In genomic region chr13:24040221-24040620, GRCm38 (mm10) we compare ENCODE assay signal across 32 mouse cellular contexts. TPM values are rescaled to one million over a fixed set of nuclear protein-coding genes. Genes with fewer than 3 reads are reported as not detected.
DNase-seq lines count a peak whose midpoint lies in the region; ATAC-seq and TF ChIP-seq lines count a peak whose summit lies in the region.
"Had no signal": no experiment of that assay in that cellular context is flagged by ENCODE, and none has a peak within 500 bp of the region (broad histone marks: within the 10 kb centered on the region; RNA-seq: fewer than 3 reads in every experiment).

No protein-coding gene starts in this region.

- H3K27me3 ChIP-seq in midbrain, embryonic 15.5 days (replicated peaks), result no peaks in the 10 kb centered on the region
- no peaks in the 10 kb centered on the region for H3K27me3 ChIP-seq in midbrain, embryonic 10.5 days (ENCODE audit: low read depth, poor library complexity, severe bottlenecking)
- peaks cover 2% of the 10 kb centered on the region; the same call in 1 of the 2 replicates for H3K27me3 ChIP-seq in liver, embryonic 14.5 days (ENCODE audit: control insufficient read depth, insufficient read depth, low read length)
- H3K27me3 ChIP-seq: midbrain, embryonic 12.5 days; neural tube, embryonic 12.5 days; stomach, embryonic 15.5 days had no signal

- TF ChIP-seq EP300 in liver, embryonic 14.5 days (IDR thresholded peaks at IDR 0.05; ENCODE audit: low read depth), result peak; percentile 52

- no peaks in the 10 kb centered on the region for H3K9me3 ChIP-seq in midbrain, embryonic 15.5 days
- H3K9me3 ChIP-seq in midbrain, embryonic 10.5 days (replicated peaks), result no peaks in the 10 kb centered on the region
- no peaks in the 10 kb centered on the region for H3K9me3 ChIP-seq in liver, embryonic 14.5 days (ENCODE audit: control insufficient read depth, low read length)
- H3K9me3 ChIP-seq: heart, embryonic 13.5 days; midbrain, embryonic 12.5 days; neural tube, embryonic 12.5 days; stomach, embryonic 15.5 days had no signal

- no peak for TF ChIP-seq CTCF in liver, embryonic 14.5 days (IDR thresholded peaks at IDR 0.05; ENCODE audit: low read depth)

- no peak overlapping the region for H3K27ac ChIP-seq in midbrain, embryonic 15.5 days
- no peak overlapping the region for H3K27ac ChIP-seq in midbrain, embryonic 10.5 days (replicated peaks)
- no peak overlapping the region for H3K27ac ChIP-seq in liver, embryonic 14.5 days
- H3K27ac ChIP-seq: heart, embryonic 13.5 days; hindbrain, embryonic 14.5 days; macrophage; midbrain, embryonic 12.5 days; neural tube, embryonic 12.5 days; stomach, embryonic 15.5 days had no signal

- no peak overlapping the region for H3K9ac ChIP-seq in midbrain, embryonic 15.5 days
- H3K9ac ChIP-seq in liver, embryonic 14.5 days (replicated peaks), result no peak overlapping the region
- H3K9ac ChIP-seq: heart, embryonic 13.5 days; hindbrain, embryonic 14.5 days; midbrain, embryonic 12.5 days; neural tube, embryonic 12.5 days; stomach, embryonic 15.5 days had no signal

- WGBS in midbrain, embryonic 15.5 days, result 59% methylated on average over 7 of the region's 7 CpGs
- WGBS in midbrain, embryonic 10.5 days, result 83% methylated on average over 7 of the region's 7 CpGs
- 14% methylated on average over 7 of the region's 7 CpGs for WGBS in liver, embryonic 14.5 days (ENCODE audit: insufficient replicate concordance)

- peak; percentile 77; the same call in 1 of the 2 replicates for ATAC-seq in midbrain, embryonic 15.5 days (replicated peaks)
- ATAC-seq in liver, embryonic 14.5 days (ENCODE audit: insufficient read depth), result peak; percentile 41; the same call in 1 of the 2 replicates
- ATAC-seq: forebrain, embryonic 14.5 days; intestine, postnatal 0 days; lung, postnatal 0 days had no signal

- DNase-seq in midbrain, embryonic 10.5 days (ENCODE audit: low spot score), result no peak
- DNase-seq in c-Kit-positive CD71-positive TER-119-positive erythroid progenitor cells, embryonic 14.5 days (ENCODE audit: low spot score), result peak; percentile 14
- peak; percentile 4 to 29 (median 18) for DNase-seq in liver, embryonic 14.5 days (ENCODE audit: low read depth in 3 of 3, low spot score in 3 of 3)
- DNase-seq in retina, postnatal 1 day, result no peak
- DNase-seq in gastrocnemius, postnatal 25 days, result no peak
- no peak for DNase-seq in thymus, postnatal 0 days (ENCODE audit: low spot score)
- DNase-seq: adrenal gland, postnatal 10 days; B cell, adult 2 months; cerebellum, adult 8-10 months; cerebellum, postnatal 25 days; gastrocnemius, postnatal 14 days; heart, postnatal 10 days; kidney, adult 9 months; kidney, postnatal 10 days; layer of hippocampus, postnatal 36 days; left cerebral cortex, postnatal 4 days; lung, adult 18-20 months; right cerebral cortex, postnatal 14 days; thymus, postnatal 25 days had no signal

- H3K4me2 ChIP-seq in midbrain, embryonic 15.5 days, result no peak overlapping the region
- no peak overlapping the region for H3K4me2 ChIP-seq in liver, embryonic 14.5 days (ENCODE audit: low read depth)
- H3K4me2 ChIP-seq: heart, embryonic 13.5 days; hindbrain, embryonic 14.5 days; midbrain, embryonic 12.5 days; neural tube, embryonic 12.5 days; stomach, embryonic 15.5 days had no signal

- H3K4me1 ChIP-seq in midbrain, embryonic 15.5 days, result peaks cover 6% of the 10 kb centered on the region; the same call in 1 of the 2 replicates
- H3K4me1 ChIP-seq in midbrain, embryonic 10.5 days, result peaks cover 18% of the 10 kb centered on the region; the same call in 1 of the 2 replicates
- peaks cover 0 to 6% of the 10 kb centered on the region in 2 experiments; a peak in 1 of 4 replicates for H3K4me1 ChIP-seq in liver, embryonic 14.5 days (replicated peaks; ENCODE audit: control insufficient read depth in 2 of 2, insufficient read depth in 2 of 2, low read length in 1 of 2)
- H3K4me1 ChIP-seq: neural tube, embryonic 12.5 days; stomach, embryonic 15.5 days had no signal

- 0 out of 2 replicates have a peak, but pooled peaks cover 4% of the 10 kb centered on the region for H3K36me3 ChIP-seq in midbrain, embryonic 15.5 days (replicated peaks)
- H3K36me3 ChIP-seq in midbrain, embryonic 10.5 days, result peaks cover 4% of the 10 kb centered on the region; the same call in 1 of the 2 replicates
- no peaks in the 10 kb centered on the region for H3K36me3 ChIP-seq in liver, embryonic 14.5 days (replicated peaks; ENCODE audit: control insufficient read depth, insufficient read depth, low read depth)
- H3K36me3 ChIP-seq: midbrain, embryonic 12.5 days had no signal

- no peak overlapping the region for H3K4me3 ChIP-seq in midbrain, embryonic 15.5 days
- no peak overlapping the region for H3K4me3 ChIP-seq in midbrain, embryonic 10.5 days
- no peak overlapping the region for H3K4me3 ChIP-seq in liver, embryonic 14.5 days (ENCODE audit: insufficient read depth in 1 of 2, low read depth in 2 of 2, low read length in 2 of 2)
- H3K4me3 ChIP-seq: heart, embryonic 13.5 days; midbrain, embryonic 12.5 days; myocyte; neural tube, embryonic 12.5 days; stomach, embryonic 15.5 days had no signal

RNA-seq across cellular contexts. Expression of gene Scgn, which starts 49.2 kb away (rescaled TPM):
- 1.1 and 1.5 TPM in 2 replicates for polyA plus RNA-seq in midbrain, embryonic 15.5 days (2015; fragmentation: Nextera tagmentation; extraction: Ambion mirVana)
- 0.21 and 0.27 TPM in 2 replicates for polyA plus RNA-seq in midbrain, embryonic 10.5 days (2016; fragmentation: Nextera tagmentation; extraction: Ambion mirVana)
- not detected in 2 replicates for polyA plus RNA-seq in liver, embryonic 14.5 days (2012; rRNA removed)
- not detected in 2 replicates for polyA plus RNA-seq in liver, embryonic 14.5 days (2014; fragmentation: Nextera tagmentation; extraction: Ambion mirVana)
- total RNA-seq in gastrocnemius, postnatal 25 days (2021), result not detected
- polyA plus RNA-seq in thymus, postnatal 0 days (2015; fragmentation: Nextera tagmentation; extraction: Ambion mirVana), result 0.44 and 0.50 TPM in 2 replicates
- total RNA-seq: gastrocnemius, postnatal 14 days; heart, adult 8-10 months; heart, postnatal 10 days; hematopoietic stem cell, adult 5-6 weeks had no signal
- polyA plus RNA-seq: heart, embryonic 13.5 days; lung, postnatal 0 days; macrophage; myocyte had no signal

Comparison
In these comparisons a context has a peak if more than half of its experiments do, and no peak if none do; other contexts are left out.
1. DNase-seq: peak in c-Kit-positive CD71-positive TER-119-positive erythroid progenitor cells, embryonic 14.5 days (single experiment) and liver, embryonic 14.5 days (3 of 3); none in midbrain, embryonic 10.5 days (single experiment), retina, postnatal 1 day (single experiment), gastrocnemius, postnatal 25 days (single experiment) and thymus, postnatal 0 days (single experiment).